Mouse (Mus musculus): Measurements from ENCODE around the gene Slc39a11. TPM values are rescaled to one million over a fixed set of nuclear protein-coding genes. Genes with fewer than 3 reads are reported as not detected.

The Slc39a11 gene
- polyA plus RNA-seq, 2 experiments, result 5.1 to 10.2 TPM

GRCm38 (mm10) chr11:113468016-113468415, 181.9 kb downstream of the Slc39a11 start:
- no peak for ATAC-seq (ENCODE audit: insufficient read depth)

GRCm38 (mm10) chr11:113467313-113467811, 182.5 kb downstream of the Slc39a11 start:
- TF ChIP-seq CTCF (IDR thresholded peaks at IDR 0.05; ENCODE audit: low read depth), result no peak
- no peak for TF ChIP-seq EP300 (IDR thresholded peaks at IDR 0.05; ENCODE audit: low read depth)
- Histone ChIP-seq H3K27ac (no peak overlapping the region), H3K27me3 (ENCODE audit: control insufficient read depth, insufficient read depth, low read length) (no peaks in the 10 kb centered on the region), H3K4me2 (ENCODE audit: low read depth) (no peak overlapping the region), H3K9me3 (ENCODE audit: control insufficient read depth, low read length) (no peaks in the 10 kb centered on the region), H3K36me3 (replicated peaks; ENCODE audit: control insufficient read depth, insufficient read depth, low read depth) (no peaks in the 10 kb centered on the region), H3K4me3 (ENCODE audit: insufficient read depth in 1 of 2, low read depth in 2 of 2, low read length in 2 of 2) (no peak overlapping the region), H3K4me1 (replicated peaks; ENCODE audit: control insufficient read depth in 2 of 2, insufficient read depth in 2 of 2, low read length in 1 of 2) (no peaks in the 10 kb centered on the region), H3K9ac (replicated peaks) (no peak overlapping the region)
- no peak for ATAC-seq (ENCODE audit: insufficient read depth)
- 77% methylated on average over 12 of the region's 12 CpGs for WGBS (ENCODE audit: insufficient replicate concordance)
- no peak for DNase-seq (ENCODE audit: low read depth in 3 of 3, low spot score in 3 of 3)

More at GRCm38 (mm10) chr11:113468016-113468415, 181.9 kb downstream of the Slc39a11 start:
- no peak for DNase-seq (ENCODE audit: low read depth in 3 of 3, low spot score in 3 of 3)
- no peak overlapping the region for H3K9ac ChIP-seq (replicated peaks)
- 70% methylated on average over 10 of the region's 10 CpGs for WGBS (ENCODE audit: insufficient replicate concordance)
- H3K4me3 ChIP-seq (ENCODE audit: insufficient read depth in 1 of 2, low read depth in 2 of 2, low read length in 2 of 2), result no peak overlapping the region
- H3K4me2 ChIP-seq (ENCODE audit: low read depth), result no peak overlapping the region
- no peaks in the 10 kb centered on the region for H3K4me1 ChIP-seq (replicated peaks; ENCODE audit: control insufficient read depth in 2 of 2, insufficient read depth in 2 of 2, low read length in 1 of 2)
- no peak overlapping the region for H3K27ac ChIP-seq
- H3K36me3 ChIP-seq (replicated peaks; ENCODE audit: control insufficient read depth, insufficient read depth, low read depth), result no peaks in the 10 kb centered on the region
- H3K9me3 ChIP-seq (ENCODE audit: control insufficient read depth, low read length), result no peaks in the 10 kb centered on the region
- no peaks in the 10 kb centered on the region for H3K27me3 ChIP-seq (ENCODE audit: control insufficient read depth, insufficient read depth, low read length)
- TF ChIP-seq CTCF (IDR thresholded peaks at IDR 0.05; ENCODE audit: low read depth) (no peak), EP300 (IDR thresholded peaks at IDR 0.05; ENCODE audit: low read depth) (no peak)

- TF ChIP-seq EP300 (IDR thresholded peaks at IDR 0.05; ENCODE audit: low read depth), result no peak
- no peak for TF ChIP-seq CTCF (IDR thresholded peaks at IDR 0.05; ENCODE audit: low read depth)
- H3K9ac ChIP-seq (replicated peaks), result no peak overlapping the region
- no peaks in the 10 kb centered on the region for H3K4me1 ChIP-seq (replicated peaks; ENCODE audit: control insufficient read depth in 2 of 2, insufficient read depth in 2 of 2, low read length in 1 of 2)
- H3K27me3 ChIP-seq (ENCODE audit: control insufficient read depth, insufficient read depth, low read length), result no peaks in the 10 kb centered on the region
- H3K36me3 ChIP-seq (replicated peaks; ENCODE audit: control insufficient read depth, insufficient read depth, low read depth), result no peaks in the 10 kb centered on the region
- ATAC-seq (ENCODE audit: insufficient read depth) (no peak), DNase-seq (ENCODE audit: low read depth in 3 of 3, low spot score in 3 of 3) (no peak)
- H3K27ac ChIP-seq, result no peak overlapping the region
- no peak overlapping the region for H3K4me3 ChIP-seq (ENCODE audit: insufficient read depth in 1 of 2, low read depth in 2 of 2, low read length in 2 of 2)
- no peak overlapping the region for H3K4me2 ChIP-seq (ENCODE audit: low read depth)
- no peaks in the 10 kb centered on the region for H3K9me3 ChIP-seq (ENCODE audit: control insufficient read depth, low read length)
- 63% methylated on average over 2 of the region's 2 CpGs for WGBS (ENCODE audit: insufficient replicate concordance)
Measured at GRCm38 (mm10) chr11:113460118-113460517, 189.8 kb downstream of the Slc39a11 start.

GRCm38 (mm10) chr11:113458582-113459210, 191.2 kb downstream of the Slc39a11 start:
- Histone ChIP-seq H3K9me3 (ENCODE audit: control insufficient read depth, low read length) (no peaks in the 10 kb centered on the region), H3K4me2 (ENCODE audit: low read depth) (no peak overlapping the region), H3K27ac (no peak overlapping the region), H3K4me3 (ENCODE audit: insufficient read depth in 1 of 2, low read depth in 2 of 2, low read length in 2 of 2) (no peak overlapping the region), H3K27me3 (ENCODE audit: control insufficient read depth, insufficient read depth, low read length) (no peaks in the 10 kb centered on the region), H3K36me3 (replicated peaks; ENCODE audit: control insufficient read depth, insufficient read depth, low read depth) (no peaks in the 10 kb centered on the region), H3K9ac (replicated peaks) (no peak overlapping the region), H3K4me1 (replicated peaks; ENCODE audit: control insufficient read depth in 2 of 2, insufficient read depth in 2 of 2, low read length in 1 of 2) (no peaks in the 10 kb centered on the region)
- TF ChIP-seq CTCF (IDR thresholded peaks at IDR 0.05; ENCODE audit: low read depth) (peak; percentile 66), EP300 (IDR thresholded peaks at IDR 0.05; ENCODE audit: low read depth) (no peak)
- WGBS (ENCODE audit: insufficient replicate concordance), result 51% methylated on average over 15 of the region's 15 CpGs
- DNase-seq (ENCODE audit: low read depth in 3 of 3, low spot score in 3 of 3), result no peak
- ATAC-seq (ENCODE audit: insufficient read depth), result no peak

GRCm38 (mm10) chr11:113452861-113453568, 196.9 kb downstream of the Slc39a11 start:
- 56% methylated on average over 16 of the region's 16 CpGs for WGBS (ENCODE audit: insufficient replicate concordance)
- Histone ChIP-seq H3K4me1 (replicated peaks; ENCODE audit: control insufficient read depth in 2 of 2, insufficient read depth in 2 of 2, low read length in 1 of 2) (no peaks in the 10 kb centered on the region), H3K27me3 (ENCODE audit: control insufficient read depth, insufficient read depth, low read length) (no peaks in the 10 kb centered on the region), H3K4me2 (ENCODE audit: low read depth) (no peak overlapping the region), H3K4me3 (ENCODE audit: insufficient read depth in 1 of 2, low read depth in 2 of 2, low read length in 2 of 2) (no peak overlapping the region), H3K9me3 (ENCODE audit: control insufficient read depth, low read length) (no peaks in the 10 kb centered on the region), H3K27ac (no peak overlapping the region), H3K36me3 (replicated peaks; ENCODE audit: control insufficient read depth, insufficient read depth, low read depth) (no peaks in the 10 kb centered on the region), H3K9ac (replicated peaks) (no peak overlapping the region)
- ATAC-seq (ENCODE audit: insufficient read depth), result no peak
- DNase-seq (ENCODE audit: low read depth in 3 of 3, low spot score in 3 of 3), result no peak
- no peak for TF ChIP-seq CTCF (IDR thresholded peaks at IDR 0.05; ENCODE audit: low read depth)
